8 mouse cellular contexts compared by ENCODE assay signal in genomic region chr9:123924035-123924434, GRCm38 (mm10). TPM values are rescaled to one million over a fixed set of nuclear protein-coding genes. Genes with fewer than 3 reads are reported as not detected.
DNase-seq lines count a peak whose midpoint lies in the region; ATAC-seq and TF ChIP-seq lines count a peak whose summit lies in the region.
"Not testable (repeated sequence)": the region's sequence is repeated elsewhere in the genome, so short reads cannot be mapped to it uniquely, and the experiment has no call there.

No protein-coding gene starts in this region.

- not testable (repeated sequence) for H3K27ac ChIP-seq in ES-Bruce4 (ENCODE audit: insufficient read depth, low read length); neural tube, embryonic 12.5 days
- H3K27ac ChIP-seq in forebrain, embryonic 16.5 days (ENCODE audit: low read length) = peak overlapping the region; percentile 96; the same call in 1 of the 2 replicates
- peak overlapping the region; percentile 89 for H3K27ac ChIP-seq in testis, adult 2 months (ENCODE audit: control insufficient read depth, insufficient read depth, low read depth, low read length)

- not testable (repeated sequence) for H3K36me3 ChIP-seq in ES-Bruce4 (ENCODE audit: control insufficient read depth, insufficient read depth, low read length, poor library complexity, severe bottlenecking); forebrain, embryonic 16.5 days (ENCODE audit: control insufficient read depth, insufficient read depth); neural tube, embryonic 12.5 days; testis, adult 2 months (ENCODE audit: control insufficient read depth, insufficient read depth, low read length)

- peak overlapping the region; percentile 23; the same call in 1 of the 2 replicates for H3K9ac ChIP-seq in ES-Bruce4 (ENCODE audit: low read depth, poor library complexity, severe bottlenecking)
- not testable (repeated sequence) for H3K9ac ChIP-seq in forebrain, embryonic 16.5 days (replicated peaks; ENCODE audit: low read depth, low read length)
- H3K9ac ChIP-seq in neural tube, embryonic 12.5 days = peak overlapping the region; percentile 74; the same call in 1 of the 2 replicates

- DNase-seq in cerebellum, adult 8-10 months = peak; percentile 32
- DNase-seq in heart, postnatal 25 days (ENCODE audit: low spot score) = peak; percentile 49
- DNase-seq in layer of hippocampus, adult 11-12 months (ENCODE audit: low spot score) = peak; percentile 76
- DNase-seq in lung, adult 18-20 months = peak; percentile 80 to 83

- H3K27me3 ChIP-seq in ES-Bruce4 (ENCODE audit: control insufficient read depth, insufficient read depth, low read length, poor library complexity, severe bottlenecking); forebrain, embryonic 16.5 days (replicated peaks; ENCODE audit: control insufficient read depth, insufficient read depth, low read length); neural tube, embryonic 12.5 days (replicated peaks); testis, adult 2 months (ENCODE audit: control insufficient read depth, insufficient read depth, low read length): not testable (repeated sequence)

- H3K4me1 ChIP-seq in ES-Bruce4 (ENCODE audit: control insufficient read depth, insufficient read depth, low read length); forebrain, embryonic 16.5 days (replicated peaks; ENCODE audit: control insufficient read depth, insufficient read depth, low read length); neural tube, embryonic 12.5 days: not testable (repeated sequence)
- peaks cover 23% of the 10 kb centered on the region for H3K4me1 ChIP-seq in testis, adult 2 months (ENCODE audit: control insufficient read depth, insufficient read depth, low read length)

- not testable (repeated sequence) for TF ChIP-seq EP300 in ES-Bruce4 (IDR thresholded peaks at IDR 0.05; ENCODE audit: insufficient read depth, low read depth, low read length)

- not testable (repeated sequence) for H3K9me3 ChIP-seq in ES-Bruce4 (replicated peaks; ENCODE audit: control insufficient read depth, insufficient read depth, low read length, poor library complexity, severe bottlenecking); forebrain, embryonic 16.5 days (ENCODE audit: control insufficient read depth, low read length); neural tube, embryonic 12.5 days

- WGBS in forebrain, embryonic 16.5 days = 0% methylated on average over 11 of the region's 11 CpGs
- WGBS in neural tube, embryonic 12.5 days = under 1% methylated on average over 11 of the region's 11 CpGs

- peak overlapping the region; percentile 72 for H3K4me2 ChIP-seq in forebrain, embryonic 16.5 days (ENCODE audit: low read length)
- H3K4me2 ChIP-seq in neural tube, embryonic 12.5 days (replicated peaks) = peak overlapping the region; percentile 81

- intact Hi-C loops in heart, postnatal 25 days (cut with DNase I) = not testable (repeated sequence)

- not testable (repeated sequence) for TF ChIP-seq POLR2A in ES-Bruce4 (IDR thresholded peaks at IDR 0.05; ENCODE audit: insufficient read depth, low read length); testis, adult 2 months (IDR thresholded peaks at IDR 0.05; ENCODE audit: control insufficient read depth, low read depth, low read length)

- TF ChIP-seq CTCF in ES-Bruce4 (IDR thresholded peaks at IDR 0.05; ENCODE audit: low read depth, low read length) = peak; percentile 59
- TF ChIP-seq CTCF in testis, adult 2 months (IDR thresholded peaks at IDR 0.05; ENCODE audit: control insufficient read depth, insufficient read depth, insufficient replicate concordance, low read depth, low read length) = peak; percentile 31; the same call in 1 of the 2 replicates

- peak; percentile 54 for ATAC-seq in forebrain, embryonic 16.5 days
- peak; percentile 62 for ATAC-seq in neural tube, embryonic 12.5 days (ENCODE audit: low FRiP score, low read depth)

- H3K4me3 ChIP-seq in ES-Bruce4 (ENCODE audit: low read depth, low read length) = peak overlapping the region; percentile 73
- H3K4me3 ChIP-seq in forebrain, embryonic 16.5 days (replicated peaks; ENCODE audit: low read length) = peak overlapping the region; percentile 68
- H3K4me3 ChIP-seq in neural tube, embryonic 12.5 days = peak overlapping the region; percentile 52
- peak overlapping the region; percentile 95 for H3K4me3 ChIP-seq in testis, adult 2 months (ENCODE audit: control insufficient read depth, low read depth, low read length)

RNA-seq across cellular contexts. Expression of gene Ccr1, which starts 44.5 kb away (rescaled TPM):
- not detected in 2 replicates for polyA plus RNA-seq in ES-Bruce4 (2011; ENCODE audit: insufficient read depth, insufficient read length, low read depth, missing spikeins)
- 0.39 and 0.70 TPM in 2 replicates for polyA plus RNA-seq in forebrain, embryonic 16.5 days (2015; fragmentation: Nextera tagmentation; extraction: Ambion mirVana)
- 1 to 10 TPM; 1.1 to 1.3 TPM for total RNA-seq in heart, postnatal 25 days (2021)
- 1.3 TPM in 2 replicates for polyA plus RNA-seq in neural tube, embryonic 12.5 days (2016; fragmentation: Nextera tagmentation; extraction: Ambion mirVana)
- 0.06 and 0.16 TPM in 2 replicates for polyA plus RNA-seq in testis, adult 2 months (2012; rRNA removed)

RNA-seq across cellular contexts. Expression of gene Ccr1l1, which starts 54.2 kb away (rescaled TPM):
- not detected in 2 replicates for polyA plus RNA-seq in ES-Bruce4 (2011; ENCODE audit: insufficient read depth, insufficient read length, low read depth, missing spikeins)
- polyA plus RNA-seq in forebrain, embryonic 16.5 days (2015; fragmentation: Nextera tagmentation; extraction: Ambion mirVana) = not detected in 2 replicates
- not detected for total RNA-seq in heart, postnatal 25 days (2021)
- polyA plus RNA-seq in neural tube, embryonic 12.5 days (2016; fragmentation: Nextera tagmentation; extraction: Ambion mirVana) = not detected in 2 replicates
- not detected in 2 replicates for polyA plus RNA-seq in testis, adult 2 months (2012; rRNA removed)
